Mouse (Mus musculus) hindbrain, embryonic 11.5 days (tissue): ENCODE measurements at regions not wholly inside any gene's neighbourhood (a gene's known extent, or its start where the extent isn't known, plus 50 kb on each side); places are given as distances from the start of the nearest gene placed in this dataset.

Experiments used
- ATAC-seq: fragments of 200-750 bp; cut with Nextera tagmentation; 2 replicates; pipeline ENCODE4 v1.8.0; 2017; ENCODE audit warnings: mild to moderate bottlenecking, moderate TSS enrichment, moderate library complexity; ENCODE audit not compliant: low FRiP score
- DNase-seq: peaks from one replicate; pipeline ENCODE4 v3.0.0-alpha.2; 2015; ENCODE audit warnings: low spot score
- H3K27ac ChIP-seq: fragments of 300-500 bp; sonication (generic); 2 replicates; pipeline ENCODE4 v1.5.1; 2014; ENCODE audit warnings: mild to moderate bottlenecking, low read depth, low read length
- H3K27me3 ChIP-seq: fragments of 300-500 bp; sonication (generic); 2 replicates; pipeline ENCODE4 v1.6.1; 2014; ENCODE audit warnings: mild to moderate bottlenecking, low read length, moderate library complexity, mixed read lengths; ENCODE audit not compliant: control insufficient read depth, insufficient read depth
- H3K36me3 ChIP-seq: fragments of 300-500 bp; sonication (generic); 2 replicates; pipeline ENCODE4 v1.6.1; 2014; ENCODE audit warnings: mild to moderate bottlenecking, low read length, moderate library complexity, mixed read lengths; ENCODE audit not compliant: control insufficient read depth, insufficient read depth
- H3K4me1 ChIP-seq: fragments of 300-500 bp; sonication (generic); replicated peaks from 2 replicates; pipeline ENCODE4 v1.6.1; 2014; ENCODE audit warnings: low read length, mixed read lengths; ENCODE audit not compliant: control insufficient read depth, insufficient read depth
- H3K4me2 ChIP-seq: fragments of 300-500 bp; sonication (generic); replicated peaks from 2 replicates; pipeline ENCODE4 v1.6.1; 2014; ENCODE audit warnings: mild to moderate bottlenecking, low read depth, low read length
- H3K4me3 ChIP-seq: fragments of 300-500 bp; sonication (generic); 2 replicates; pipeline ENCODE4 v1.5.1; 2014; ENCODE audit warnings: low read depth, low read length
- H3K9ac ChIP-seq: fragments of 300-500 bp; sonication (generic); 2 replicates; pipeline ENCODE4 v1.6.1; 2014; ENCODE audit warnings: low read depth, low read length
- H3K9me3 ChIP-seq: fragments of 300-500 bp; sonication (generic); 2 replicates; pipeline ENCODE4 v1.6.1; 2016; ENCODE audit warnings: low read length; ENCODE audit not compliant: control insufficient read depth
- WGBS: fragments of 180-500 bp; shearing (Covaris S2); extraction: QIAGEN DNeasy Blood & Tissue Kit; methylation state at CpG from one replicate; pipeline ENCODE4 v1.1.7; 2014; 5-methylcytosine and 5-hydroxymethylcytosine counted together

- H3K9me3 ChIP-seq, result no peaks in the 10 kb centered on the region
- DNase-seq (no peak), ATAC-seq (no peak)
- WGBS, result 93% methylated on average over 3 of the region's 3 CpGs
- H3K9ac ChIP-seq, result no peak overlapping the region
- H3K27ac ChIP-seq, result no peak overlapping the region
- H3K36me3 ChIP-seq, result no peaks in the 10 kb centered on the region
- no peaks in the 10 kb centered on the region for H3K4me1 ChIP-seq
- no peaks in the 10 kb centered on the region for H3K27me3 ChIP-seq
- H3K4me2 ChIP-seq, result no peak overlapping the region
- H3K4me3 ChIP-seq, result no peak overlapping the region
These were observed 117.5 kb upstream of the Max start for GRCm38 (mm10) chr12:77079481-77079880.

DNA sequence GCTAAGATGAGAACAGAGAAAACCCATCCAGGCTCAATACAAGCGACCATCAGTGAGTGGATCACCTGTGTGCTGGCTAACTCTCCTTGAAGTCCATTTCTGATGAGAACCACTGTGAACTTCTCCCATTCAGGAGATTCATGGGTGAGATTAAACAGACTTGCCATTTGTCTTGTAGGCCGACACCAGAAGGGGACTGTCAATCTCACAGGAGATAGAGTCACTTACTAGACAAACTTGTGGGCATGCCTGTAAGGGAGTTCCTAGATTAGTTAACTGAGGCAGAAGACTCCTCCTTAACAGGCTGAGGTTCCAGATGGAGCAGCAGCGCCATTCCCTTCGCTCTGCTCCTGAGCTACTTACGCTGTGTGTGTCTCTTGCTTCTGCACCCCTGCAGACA, 114.7 kb upstream of the Max start:
- no peaks in the 10 kb centered on the region for H3K36me3 ChIP-seq
- no peak overlapping the region for H3K9ac ChIP-seq
- ATAC-seq, result no peak
- no peaks in the 10 kb centered on the region for H3K27me3 ChIP-seq
- H3K27ac ChIP-seq, result no peak overlapping the region
- WGBS, result 88% methylated on average over 5 of the region's 5 CpGs
- no peaks in the 10 kb centered on the region for H3K4me1 ChIP-seq
- no peaks in the 10 kb centered on the region for H3K9me3 ChIP-seq
- DNase-seq, result no peak
- no peak overlapping the region for H3K4me3 ChIP-seq
- H3K4me2 ChIP-seq, result no peak overlapping the region

GRCm38 (mm10) chr12:77074602-77075001, 112.6 kb upstream of the Max start:
- no peaks in the 10 kb centered on the region for H3K27me3 ChIP-seq
- no peak for ATAC-seq
- H3K36me3 ChIP-seq, result no peaks in the 10 kb centered on the region
- no peak overlapping the region for H3K9ac ChIP-seq
- no peaks in the 10 kb centered on the region for H3K4me1 ChIP-seq
- H3K9me3 ChIP-seq, result no peaks in the 10 kb centered on the region
- 80% methylated on average over 2 of the region's 2 CpGs for WGBS
- no peak for DNase-seq
- H3K27ac ChIP-seq, result no peak overlapping the region
- no peak overlapping the region for H3K4me3 ChIP-seq
- H3K4me2 ChIP-seq, result no peak overlapping the region

GRCm38 (mm10) chr12:77071700-77072099, 109.7 kb upstream of the Max start:
- no peaks in the 10 kb centered on the region for H3K4me1 ChIP-seq
- no peak for ATAC-seq

GRCm38 (mm10) chr12:77067938-77068337, 105.9 kb upstream of the Max start:
- WGBS, result 89% methylated on average over 5 of the region's 5 CpGs
- no peak overlapping the region for H3K4me3 ChIP-seq
- no peak overlapping the region for H3K27ac ChIP-seq
- H3K36me3 ChIP-seq, result no peaks in the 10 kb centered on the region
- ATAC-seq (no peak), DNase-seq (no peak)
- H3K9me3 ChIP-seq, result no peaks in the 10 kb centered on the region
- no peak overlapping the region for H3K9ac ChIP-seq
- H3K27me3 ChIP-seq, result no peaks in the 10 kb centered on the region
- H3K4me1 ChIP-seq, result no peaks in the 10 kb centered on the region
- H3K4me2 ChIP-seq, result no peak overlapping the region

More at GRCm38 (mm10) chr12:77071700-77072099, 109.7 kb upstream of the Max start:
- Histone ChIP-seq H3K9me3 (no peaks in the 10 kb centered on the region), H3K4me2 (no peak overlapping the region), H3K36me3 (no peaks in the 10 kb centered on the region), H3K9ac (no peak overlapping the region), H3K27me3 (no peaks in the 10 kb centered on the region), H3K4me3 (no peak overlapping the region), H3K27ac (no peak overlapping the region)
- no peak for DNase-seq
- WGBS, result 72% methylated on average over 1 of the region's 1 CpGs

- Histone ChIP-seq H3K4me1 (no peaks in the 10 kb centered on the region), H3K9ac (no peak overlapping the region), H3K27me3 (no peaks in the 10 kb centered on the region), H3K4me3 (no peak overlapping the region), H3K9me3 (no peaks in the 10 kb centered on the region), H3K27ac (no peak overlapping the region), H3K4me2 (no peak overlapping the region), H3K36me3 (no peaks in the 10 kb centered on the region)
- WGBS, result 73% methylated on average over 5 of the region's 5 CpGs
- no peak for DNase-seq
- no peak for ATAC-seq
These were observed 105.1 kb upstream of the Max start for GRCm38 (mm10) chr12:77067115-77067514.

DNA sequence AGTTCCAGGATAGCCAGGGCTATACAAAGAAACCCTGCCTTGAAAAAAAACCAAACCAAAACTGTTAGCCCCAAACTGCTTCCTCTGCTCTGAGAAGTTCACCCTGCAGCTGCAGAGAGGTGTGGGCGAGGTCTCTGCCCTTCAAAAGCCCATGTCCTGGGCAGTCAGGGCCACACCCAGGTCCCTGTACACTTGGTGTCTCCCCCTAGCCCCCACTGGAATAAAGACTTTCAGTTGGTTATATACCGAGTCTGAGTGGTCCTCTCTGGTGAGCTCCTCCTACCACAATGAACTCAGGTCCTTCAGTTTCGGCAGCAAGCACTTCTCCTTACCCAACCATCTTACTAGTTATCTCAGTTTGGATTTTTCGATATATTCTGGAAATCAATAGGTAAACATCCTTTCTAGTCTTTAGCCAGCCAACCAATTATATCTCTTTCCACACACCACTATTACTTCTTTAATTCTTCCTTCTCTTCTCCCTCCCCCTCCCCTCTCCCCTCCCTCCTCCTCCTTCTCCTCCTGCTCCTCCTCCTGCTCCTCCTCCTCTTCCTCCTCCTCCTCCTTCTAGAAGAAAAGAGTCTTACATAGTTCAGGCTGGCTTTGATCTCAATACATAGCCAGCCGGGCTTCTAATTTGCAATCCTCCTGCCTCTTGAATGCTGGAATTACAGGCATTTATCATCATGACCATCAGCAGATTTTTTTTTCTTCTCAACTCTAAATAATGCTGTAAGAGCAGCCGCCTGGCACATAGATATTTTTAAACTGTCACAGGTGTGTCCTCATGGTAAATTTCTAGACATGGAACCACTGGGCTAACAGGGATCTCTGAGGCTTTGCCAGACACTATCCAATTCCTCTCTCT, 103.9 kb upstream of the Max start:
- Histone ChIP-seq H3K4me2 (no peak overlapping the region), H3K27ac (no peak overlapping the region), H3K4me3 (no peak overlapping the region), H3K27me3 (no peaks in the 10 kb centered on the region), H3K9ac (no peak overlapping the region), H3K9me3 (no peaks in the 10 kb centered on the region), H3K36me3 (no peaks in the 10 kb centered on the region), H3K4me1 (no peaks in the 10 kb centered on the region)
- DNase-seq (no peak), ATAC-seq (no peak)
- 65% methylated on average over 6 of the region's 6 CpGs for WGBS

DNA sequence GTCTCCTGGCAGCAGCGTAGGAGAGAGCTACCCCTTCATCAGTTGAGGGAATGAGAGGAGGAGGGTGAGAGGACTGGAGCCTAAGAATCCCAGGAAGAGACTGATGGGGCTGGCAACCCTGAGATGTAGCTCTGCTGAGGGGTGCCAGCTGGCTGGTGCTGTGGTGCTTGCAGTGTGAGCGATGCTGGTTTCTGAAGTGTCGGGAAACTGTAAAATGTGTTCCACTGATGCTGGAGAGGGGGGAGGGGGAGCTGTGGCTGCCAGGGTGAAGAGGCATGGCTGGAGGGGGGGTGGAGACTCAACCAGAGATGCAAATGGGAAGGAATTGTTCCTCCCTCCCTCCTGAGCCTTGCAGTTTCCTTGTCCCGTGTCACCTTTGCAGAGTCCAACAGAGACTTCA, 102.0 kb upstream of the Max start:
- H3K4me1 ChIP-seq, result no peaks in the 10 kb centered on the region
- H3K27ac ChIP-seq, result no peak overlapping the region
- no peak overlapping the region for H3K4me3 ChIP-seq
- no peaks in the 10 kb centered on the region for H3K27me3 ChIP-seq
- DNase-seq (no peak), ATAC-seq (no peak)
- WGBS, result 65% methylated on average over 4 of the region's 4 CpGs
- no peaks in the 10 kb centered on the region for H3K9me3 ChIP-seq
- H3K9ac ChIP-seq, result no peak overlapping the region
- no peak overlapping the region for H3K4me2 ChIP-seq
- H3K36me3 ChIP-seq, result no peaks in the 10 kb centered on the region

- Histone ChIP-seq H3K27ac (no peak overlapping the region), H3K36me3 (no peaks in the 10 kb centered on the region), H3K4me1 (no peaks in the 10 kb centered on the region), H3K27me3 (no peaks in the 10 kb centered on the region), H3K9ac (no peak overlapping the region), H3K4me3 (no peak overlapping the region), H3K9me3 (no peaks in the 10 kb centered on the region), H3K4me2 (no peak overlapping the region)
- DNase-seq (no peak), ATAC-seq (no peak)
- WGBS, result 89% methylated on average over 5 of the region's 5 CpGs
These were observed 99.5 kb upstream of the Max start for GRCm38 (mm10) chr12:77061562-77061847.
